Mouse (Mus musculus) neutrophil, adult 5-6 weeks (primary cell): Measurements from ENCODE around the gene Ubash3a. TPM values are rescaled to one million over a fixed set of nuclear protein-coding genes. Genes with fewer than 3 reads are reported as not detected.
A peak's percentile ranks its signal among the peaks of the same experiment; 100 is the strongest.
"Not testable (repeated sequence)": the region's sequence is repeated elsewhere in the genome, so short reads cannot be mapped to it uniquely, and the experiment has no call there.

Source experiments
- ATAC-seq: fragments of 151-379, 151-347 bp; 2 replicates; pipeline ENCODE4 v1.8.0; 2017; ENCODE audit warnings: mild to moderate bottlenecking, moderate TSS enrichment; ENCODE audit not compliant: insufficient number of reproducible peaks, poor library complexity, low FRiP score, severe bottlenecking; ENCODE audit errors: extremely low read depth
- total RNA-seq: library from RNA; stranded (forward); fragments of 200-1000 nt; gene quantifications from 2 replicates; pipeline ENCODE4 v1.2.3, GENCODE M21; 2017

Gene Ubash3a
- total RNA-seq, 1 experiment from 2014 or later, result 4.3 TPM

GRCm38 (mm10) chr17:31257898-31258297 is 50.2 kb downstream of the Ubash3a start:
- ATAC-seq, result no peak

- no peak for ATAC-seq
Observed at GRCm38 (mm10) chr17:31258310-31258865, 50.7 kb downstream of the Ubash3a start.

- ATAC-seq, result no peak
Observed at GRCm38 (mm10) chr17:31259145-31259544, 51.5 kb downstream of the Ubash3a start.

GRCm38 (mm10) chr17:31259825-31260224 is 52.2 kb downstream of the Ubash3a start:
- no peak for ATAC-seq

GRCm38 (mm10) chr17:31260430-31260829 is 52.8 kb downstream of the Ubash3a start:
- ATAC-seq, result no peak

GRCm38 (mm10) chr17:31261352-31261751 is 53.7 kb downstream of the Ubash3a start:
- ATAC-seq, result no peak

- ATAC-seq, result no peak
Observed at GRCm38 (mm10) chr17:31262715-31263114, 55.0 kb downstream of the Ubash3a start.

- ATAC-seq, result no peak
Observed at GRCm38 (mm10) chr17:31263770-31264169, 56.1 kb downstream of the Ubash3a start.

- no peak for ATAC-seq
Observed at GRCm38 (mm10) chr17:31264372-31264771, 56.7 kb downstream of the Ubash3a start.

GRCm38 (mm10) chr17:31265171-31265572 is 57.5 kb downstream of the Ubash3a start:
- ATAC-seq, result peak; percentile 75

- no peak for ATAC-seq
Observed at GRCm38 (mm10) chr17:31265831-31266230, 58.2 kb downstream of the Ubash3a start.

GRCm38 (mm10) chr17:31266321-31266950 is 58.8 kb downstream of the Ubash3a start:
- no peak for ATAC-seq

- no peak for ATAC-seq
Observed at GRCm38 (mm10) chr17:31267138-31267537, 59.5 kb downstream of the Ubash3a start.

GRCm38 (mm10) chr17:31267603-31268002 is 59.9 kb downstream of the Ubash3a start:
- no peak for ATAC-seq

- no peak for ATAC-seq
Observed at GRCm38 (mm10) chr17:31268016-31268415, 60.3 kb downstream of the Ubash3a start.

GRCm38 (mm10) chr17:31269761-31270160 is 62.1 kb downstream of the Ubash3a start:
- ATAC-seq, result no peak

- no peak for ATAC-seq
Observed at GRCm38 (mm10) chr17:31270246-31270645, 62.6 kb downstream of the Ubash3a start.

- ATAC-seq, result not testable (repeated sequence)
Observed at GRCm38 (mm10) chr17:31270736-31271135, 63.1 kb downstream of the Ubash3a start.

- ATAC-seq, result no peak
Observed at GRCm38 (mm10) chr17:31271136-31271851, 63.6 kb downstream of the Ubash3a start.
